Mouse (Mus musculus): Measurements from ENCODE around the gene Gm20388.

DNA sequence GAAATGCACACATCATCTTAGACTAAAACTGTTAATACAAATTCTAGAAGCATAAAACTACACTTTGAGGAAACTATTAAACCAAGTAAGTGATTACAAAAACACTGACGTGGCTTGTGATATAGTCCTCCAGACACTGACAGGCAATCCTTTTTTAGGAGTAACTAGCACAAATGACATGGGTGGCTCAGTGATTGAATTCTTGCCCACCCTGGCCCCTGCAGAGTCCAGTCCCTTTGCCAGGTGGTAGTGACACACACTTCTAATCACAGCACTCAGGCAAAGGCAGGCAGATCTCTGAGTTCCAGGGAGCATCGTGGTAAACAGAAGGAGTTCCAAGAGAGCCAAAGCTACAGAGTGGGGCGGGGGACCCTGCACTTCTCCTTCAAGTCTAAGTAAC lies 3094.7 kb downstream of the Gm20388 start:
- no peak for TF ChIP-seq CTCF (IDR thresholded peaks at IDR 0.05; ENCODE audit: low read depth, low read length)
- no peak for TF ChIP-seq GATA1 (IDR thresholded peaks at IDR 0.05; ENCODE audit: borderline replicate concordance, low read length)
- TF ChIP-seq TAL1 (conservative IDR thresholded peaks at IDR 0.05; ENCODE audit: low read depth, low read length), result no peak
- TF ChIP-seq POLR2AphosphoS5 (IDR thresholded peaks at IDR 0.05; ENCODE audit: insufficient replicate concordance, low read depth, low read length), result no peak

All from G1E (cell line).